Mouse (Mus musculus) myocyte (in vitro differentiated cells): Measurements from ENCODE around the gene Hhat. TPM values are rescaled to one million over a fixed set of nuclear protein-coding genes. Genes with fewer than 3 reads are reported as not detected.

Source experiments
- H3K27me3 ChIP-seq: one replicate; pipeline ENCODE4 v1.6.1; 2011; ENCODE audit not compliant: control insufficient read depth, insufficient read depth, insufficient read length
- H3K36me3 ChIP-seq: one replicate; pipeline ENCODE4 v1.6.1; 2011; ENCODE audit not compliant: control insufficient read depth, insufficient read depth
- H3K4me2 ChIP-seq: one replicate; pipeline ENCODE4 v1.6.1; 2011; ENCODE audit warnings: low read depth, control low read depth
- H3K4me3 ChIP-seq: one replicate; pipeline ENCODE4 v1.5.1; 2011; ENCODE audit warnings: mild to moderate bottlenecking, control low read depth, moderate library complexity
- H3K79me2 ChIP-seq: one replicate; pipeline ENCODE4 v1.6.1; 2011; ENCODE audit not compliant: control insufficient read depth, insufficient read depth
- H3ac ChIP-seq: one replicate; pipeline ENCODE4 v1.6.1; 2011; ENCODE audit not compliant: control insufficient read depth, insufficient read length
- CEBPB ChIP-seq: IDR thresholded peaks from 2 replicates; pipeline ENCODE4 v1.6.1; 2011; ENCODE audit warnings: mild to moderate bottlenecking, moderate library complexity; ENCODE audit not compliant: poor library complexity, insufficient read depth, severe bottlenecking
- E2F4 ChIP-seq: IDR thresholded peaks from one replicate; pipeline ENCODE4 v1.6.1; 2011; ENCODE audit warnings: mild to moderate bottlenecking, control low read depth, moderate library complexity; ENCODE audit not compliant: insufficient read depth
- MAX ChIP-seq: IDR thresholded peaks from one replicate; pipeline ENCODE4 v1.6.1; 2011; ENCODE audit warnings: low read depth, mild to moderate bottlenecking, control low read depth
- MYOD1 ChIP-seq, 3 experiments: IDR thresholded peaks; one replicate each; pipeline ENCODE4 v1.6.1; 2011; ENCODE audit warnings: control low read depth in 2 of 3, low read depth in 2 of 3, mild to moderate bottlenecking in 2 of 3, moderate library complexity in 1 of 3; ENCODE audit not compliant: insufficient read length in 2 of 3, control insufficient read depth in 1 of 3
- MYOG ChIP-seq, 3 experiments: IDR thresholded peaks; one replicate each; pipeline ENCODE4 v1.6.1; 2011; ENCODE audit warnings: control low read depth in 2 of 3, low read depth in 2 of 3, mild to moderate bottlenecking in 2 of 3; ENCODE audit not compliant: insufficient read length in 2 of 3, control insufficient read depth in 1 of 3, insufficient read depth in 1 of 3
- POLR2A ChIP-seq: IDR thresholded peaks from one replicate; pipeline ENCODE4 v1.6.1; 2011; ENCODE audit warnings: low read depth, mild to moderate bottlenecking, control low read depth, moderate library complexity; ENCODE audit not compliant: insufficient read length
- POLR2AphosphoS2 ChIP-seq: IDR thresholded peaks from one replicate; pipeline ENCODE4 v1.6.1; 2011; ENCODE audit warnings: low read depth, control low read depth; ENCODE audit not compliant: insufficient read length
- REST ChIP-seq: IDR thresholded peaks from one replicate; pipeline ENCODE4 v1.6.1; 2011; ENCODE audit warnings: mild to moderate bottlenecking, control low read depth, moderate library complexity; ENCODE audit not compliant: insufficient read depth, insufficient read length
- SRF ChIP-seq: IDR thresholded peaks from one replicate; pipeline ENCODE4 v1.6.1; 2011; ENCODE audit warnings: low read depth; ENCODE audit not compliant: control insufficient read depth, insufficient read length
- TCF12 ChIP-seq: IDR thresholded peaks from one replicate; pipeline ENCODE4 v1.6.1; 2011; ENCODE audit warnings: mild to moderate bottlenecking, control low read depth; ENCODE audit not compliant: poor library complexity, insufficient read depth, severe bottlenecking
- TCF3 ChIP-seq: IDR thresholded peaks from one replicate; pipeline ENCODE4 v1.6.1; 2011; ENCODE audit warnings: low read depth, control low read depth; ENCODE audit not compliant: insufficient read length
- USF1 ChIP-seq: IDR thresholded peaks from one replicate; pipeline ENCODE4 v1.6.1; 2011; ENCODE audit warnings: low read depth, mild to moderate bottlenecking, control low read depth, moderate library complexity
- polyA plus RNA-seq: library from polyadenylated mRNA; unstranded; fragments of >200 nt; fragmentation: generic; extraction: Trizol; gene quantifications from one replicate; pipeline ENCODE4 v1.2.1, GENCODE M21; 2012; ENCODE audit warnings: missing spikeins

The Hhat gene
- polyA plus RNA-seq, 1 experiment, result 4.4 TPM

GRCm38 (mm10) chr1:192663608-192664007 is 107.4 kb downstream of the Hhat start:
- no peak for TF ChIP-seq POLR2AphosphoS2
- no peak for TF ChIP-seq SRF
- no peak for TF ChIP-seq CEBPB
- TF ChIP-seq MYOD1 (IDR thresholded peaks at IDR 0.05; ENCODE audit: control insufficient read depth in 1 of 3, insufficient read length in 2 of 3, low read depth in 2 of 3), result no peak
- TF ChIP-seq MYOG (IDR thresholded peaks at IDR 0.05; ENCODE audit: control insufficient read depth in 1 of 3, insufficient read depth in 1 of 3, insufficient read length in 2 of 3, low read depth in 2 of 3), result no peak
- no peak for TF ChIP-seq E2F4
- no peak for TF ChIP-seq POLR2A
- no peak for TF ChIP-seq MAX
- TF ChIP-seq TCF3, result no peak
- no peak for TF ChIP-seq USF1
- TF ChIP-seq TCF12, result no peak
- no peak for TF ChIP-seq REST
- H3K4me2 ChIP-seq, result no peak overlapping the region
- H3K79me2 ChIP-seq, result no peaks in the 10 kb centered on the region
- H3K27me3 ChIP-seq, result no peaks in the 10 kb centered on the region
- no peaks in the 10 kb centered on the region for H3K36me3 ChIP-seq
- no peak overlapping the region for H3ac ChIP-seq
- H3K4me3 ChIP-seq, result no peak overlapping the region

DNA sequence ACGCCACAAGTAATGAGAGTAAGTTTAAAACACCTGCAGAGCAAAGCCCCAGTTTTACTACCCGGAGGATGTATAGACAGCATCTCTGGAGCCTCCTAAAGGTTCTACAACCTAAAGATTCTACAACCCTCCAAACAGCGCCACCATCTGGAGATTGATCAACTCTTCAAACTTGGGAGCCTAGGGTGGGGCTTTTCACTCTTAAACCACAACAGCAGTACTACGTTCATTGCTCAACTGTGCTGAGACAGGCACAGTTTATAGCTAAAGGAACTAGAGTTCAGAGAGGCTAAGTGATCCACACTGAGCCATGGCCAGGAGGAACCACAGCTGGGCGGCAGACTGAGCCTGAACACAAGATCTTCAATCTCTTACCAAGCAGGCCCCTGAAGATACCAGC is 107.9 kb downstream of the Hhat start:
- H3K27me3 ChIP-seq, result no peaks in the 10 kb centered on the region
- no peak overlapping the region for H3ac ChIP-seq
- no peaks in the 10 kb centered on the region for H3K79me2 ChIP-seq
- no peak overlapping the region for H3K4me3 ChIP-seq
- H3K36me3 ChIP-seq, result no peaks in the 10 kb centered on the region
- H3K4me2 ChIP-seq, result no peak overlapping the region
- TF ChIP-seq MYOD1 (IDR thresholded peaks at IDR 0.05; ENCODE audit: control insufficient read depth in 1 of 3, insufficient read length in 2 of 3, low read depth in 2 of 3) (no peak), TCF12 (no peak), MYOG (IDR thresholded peaks at IDR 0.05; ENCODE audit: control insufficient read depth in 1 of 3, insufficient read depth in 1 of 3, insufficient read length in 2 of 3, low read depth in 2 of 3) (no peak), TCF3 (no peak), POLR2AphosphoS2 (no peak)

DNA sequence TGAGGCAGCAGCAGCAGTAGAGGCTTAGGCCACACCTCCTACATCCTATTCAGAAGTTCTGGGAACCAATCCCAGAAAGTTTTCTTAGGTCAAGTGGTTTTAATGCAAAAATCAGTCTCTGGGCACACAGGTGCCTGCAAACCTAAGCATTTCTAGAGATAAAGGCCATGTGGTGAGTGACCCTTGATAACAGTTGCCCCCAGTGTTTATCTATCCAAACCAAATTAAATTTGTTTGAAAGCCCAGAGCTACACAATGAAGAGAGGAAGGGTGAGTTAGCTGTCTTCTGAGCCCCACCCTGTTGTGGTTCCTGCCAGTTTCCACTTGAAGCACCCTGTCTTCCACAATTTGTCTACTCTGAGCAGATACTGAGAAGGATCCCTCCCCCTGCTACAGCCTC is 109.4 kb downstream of the Hhat start:
- no peaks in the 10 kb centered on the region for H3K27me3 ChIP-seq
- TF ChIP-seq TCF3 (no peak), CEBPB (no peak), SRF (no peak), MYOD1 (IDR thresholded peaks at IDR 0.05; ENCODE audit: control insufficient read depth in 1 of 3, insufficient read length in 2 of 3, low read depth in 2 of 3) (no peak), MYOG (IDR thresholded peaks at IDR 0.05; ENCODE audit: control insufficient read depth in 1 of 3, insufficient read depth in 1 of 3, insufficient read length in 2 of 3, low read depth in 2 of 3) (no peak), POLR2A (no peak), TCF12 (no peak), USF1 (no peak), REST (no peak), E2F4 (no peak), MAX (no peak), POLR2AphosphoS2 (no peak)
- no peak overlapping the region for H3ac ChIP-seq
- no peaks in the 10 kb centered on the region for H3K79me2 ChIP-seq
- H3K36me3 ChIP-seq, result no peaks in the 10 kb centered on the region
- H3K4me2 ChIP-seq, result no peak overlapping the region
- no peak overlapping the region for H3K4me3 ChIP-seq

DNA sequence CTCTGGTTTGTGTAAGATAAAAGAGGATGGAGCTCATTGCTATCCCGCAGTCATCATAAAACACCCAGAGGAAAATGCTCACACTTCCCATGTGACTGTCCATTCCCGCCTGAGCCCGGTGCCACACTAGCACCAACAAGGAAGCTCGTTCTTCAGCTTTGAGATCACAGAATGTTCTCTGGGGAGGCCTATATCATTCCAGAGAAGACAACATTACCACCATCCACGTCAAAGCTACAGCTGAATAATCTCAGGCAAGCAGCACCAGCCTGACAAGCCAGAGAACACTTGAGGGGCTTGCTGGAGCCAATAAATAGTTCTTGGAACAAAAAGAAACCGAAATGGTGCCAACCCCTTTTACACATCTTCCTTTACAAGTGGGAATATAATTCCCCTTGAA is 113.6 kb downstream of the Hhat start:
- no peaks in the 10 kb centered on the region for H3K79me2 ChIP-seq
- no peak overlapping the region for H3ac ChIP-seq
- no peak overlapping the region for H3K4me3 ChIP-seq
- H3K4me2 ChIP-seq, result no peak overlapping the region
- H3K36me3 ChIP-seq, result no peaks in the 10 kb centered on the region
- TF ChIP-seq TCF3, result no peak
- TF ChIP-seq MAX, result no peak
- no peak for TF ChIP-seq POLR2A
- TF ChIP-seq MYOG (IDR thresholded peaks at IDR 0.05; ENCODE audit: control insufficient read depth in 1 of 3, insufficient read depth in 1 of 3, insufficient read length in 2 of 3, low read depth in 2 of 3), result no peak
- TF ChIP-seq TCF12, result no peak
- no peaks in the 10 kb centered on the region for H3K27me3 ChIP-seq

- H3K36me3 ChIP-seq, result no peaks in the 10 kb centered on the region
- no peak for TF ChIP-seq E2F4
- TF ChIP-seq POLR2A, result no peak
- TF ChIP-seq MYOG (IDR thresholded peaks at IDR 0.05; ENCODE audit: control insufficient read depth in 1 of 3, insufficient read depth in 1 of 3, insufficient read length in 2 of 3, low read depth in 2 of 3), result no peak
- TF ChIP-seq TCF12, result no peak
- no peak for TF ChIP-seq POLR2AphosphoS2
- no peak overlapping the region for H3K4me3 ChIP-seq
- no peak overlapping the region for H3K4me2 ChIP-seq
- H3ac ChIP-seq, result no peak overlapping the region
- no peaks in the 10 kb centered on the region for H3K27me3 ChIP-seq
- H3K79me2 ChIP-seq, result no peaks in the 10 kb centered on the region
Observed at GRCm38 (mm10) chr1:192651981-192652605, 118.9 kb downstream of the Hhat start.
